Mouse (Mus musculus) right cerebral cortex, adult 18-20 months (tissue): ENCODE measurements around the gene Stk39.

Experiments used
- DNase-seq: peaks from one replicate; pipeline ENCODE4 v3.0.0; 2022; ENCODE audit warnings: mixed read lengths

Gene Stk39

GRCm38 (mm10) chr2:68419746-68420145 is 52.3 kb downstream of the Stk39 start:
- peak; percentile 45 for DNase-seq

GRCm38 (mm10) chr2:68419165-68419564 is 52.9 kb downstream of the Stk39 start:
- no peak for DNase-seq

GRCm38 (mm10) chr2:68417081-68417480 is 55.0 kb downstream of the Stk39 start:
- peak; percentile 46 for DNase-seq

- DNase-seq, result no peak
These were observed 56.4 kb downstream of the Stk39 start for GRCm38 (mm10) chr2:68415691-68416090.

- peak; percentile 36 for DNase-seq
These were observed 59.9 kb downstream of the Stk39 start for GRCm38 (mm10) chr2:68412149-68412548.

DNA sequence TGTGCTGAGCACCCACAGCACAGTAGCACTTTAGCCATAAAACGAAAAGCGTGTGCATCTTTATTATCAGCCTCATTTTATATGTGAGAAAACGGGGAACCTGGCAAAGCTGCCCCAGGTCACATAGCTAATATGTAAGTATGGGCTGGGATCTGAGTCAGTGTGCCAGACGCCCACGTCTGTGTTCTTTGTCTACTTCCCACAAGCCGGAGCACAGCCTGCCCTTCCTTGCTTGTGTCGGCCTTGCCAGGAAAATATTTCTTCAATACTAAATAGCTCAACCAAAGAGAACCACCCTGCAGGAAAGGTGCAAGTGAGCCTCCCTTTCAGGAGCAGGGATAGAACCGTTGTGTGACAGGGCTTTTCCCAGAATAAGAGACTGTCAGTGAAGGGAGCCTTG is 60.9 kb downstream of the Stk39 start:
- peak; percentile 48 for DNase-seq

DNA sequence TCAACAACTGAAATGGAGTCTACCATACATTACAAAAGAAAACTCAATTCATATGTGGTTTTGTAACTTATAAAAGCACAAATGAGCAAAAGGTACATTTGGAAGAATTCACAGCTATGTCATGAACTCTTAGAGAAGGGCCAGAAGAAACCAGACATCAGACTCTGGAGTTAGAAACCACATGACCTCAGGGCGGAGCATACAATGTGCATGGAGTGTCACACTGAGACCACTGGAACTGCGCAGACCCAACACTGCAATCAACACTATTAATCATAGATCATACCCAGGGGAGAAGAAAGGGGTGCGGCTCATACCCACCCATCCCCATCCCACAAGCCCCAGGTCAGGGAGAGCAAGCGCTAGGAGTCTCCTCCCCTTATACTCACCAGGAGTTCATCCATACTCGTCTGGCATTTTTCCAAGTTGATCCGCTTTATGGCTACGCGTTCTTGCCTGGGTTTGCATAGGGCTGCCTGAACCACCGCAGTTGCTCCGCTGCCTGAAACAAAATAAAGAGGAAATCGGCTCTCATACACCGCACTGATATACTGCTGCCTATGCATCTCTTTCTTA is 62.3 kb downstream of the Stk39 start:
- no peak for DNase-seq

DNA sequence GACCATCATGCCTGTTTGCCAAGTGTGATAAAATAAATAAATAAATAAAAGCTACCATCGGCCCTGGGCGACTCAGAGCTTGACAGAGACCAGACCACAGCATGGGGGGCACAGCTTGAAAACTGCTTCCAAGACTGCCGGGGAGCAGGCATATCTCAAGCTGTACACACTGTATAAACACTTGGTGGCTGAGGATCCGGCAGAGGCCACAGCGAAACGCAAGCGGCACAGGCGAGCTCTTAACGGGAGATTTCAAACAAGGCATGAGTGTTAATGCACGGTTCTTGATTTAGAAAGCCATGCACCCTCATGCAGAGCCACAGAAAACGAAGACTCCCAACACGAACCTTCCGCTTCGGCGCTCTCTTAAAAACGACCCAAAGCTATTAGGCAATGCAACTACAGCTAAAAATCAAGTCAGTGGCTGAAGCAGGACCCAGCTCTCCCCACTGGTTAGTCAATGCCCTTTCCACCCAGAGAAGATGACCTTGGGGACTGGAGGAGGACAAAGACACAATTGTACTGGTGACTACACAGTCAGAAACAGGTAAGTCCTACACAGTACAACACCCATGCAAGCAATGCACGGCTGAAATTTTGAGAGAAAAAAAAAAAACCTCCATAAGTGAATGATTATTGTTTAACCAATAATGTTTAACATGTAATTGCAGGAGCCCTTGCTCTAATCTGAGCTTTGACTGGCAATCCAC is 63.6 kb downstream of the Stk39 start:
- no peak for DNase-seq

DNA sequence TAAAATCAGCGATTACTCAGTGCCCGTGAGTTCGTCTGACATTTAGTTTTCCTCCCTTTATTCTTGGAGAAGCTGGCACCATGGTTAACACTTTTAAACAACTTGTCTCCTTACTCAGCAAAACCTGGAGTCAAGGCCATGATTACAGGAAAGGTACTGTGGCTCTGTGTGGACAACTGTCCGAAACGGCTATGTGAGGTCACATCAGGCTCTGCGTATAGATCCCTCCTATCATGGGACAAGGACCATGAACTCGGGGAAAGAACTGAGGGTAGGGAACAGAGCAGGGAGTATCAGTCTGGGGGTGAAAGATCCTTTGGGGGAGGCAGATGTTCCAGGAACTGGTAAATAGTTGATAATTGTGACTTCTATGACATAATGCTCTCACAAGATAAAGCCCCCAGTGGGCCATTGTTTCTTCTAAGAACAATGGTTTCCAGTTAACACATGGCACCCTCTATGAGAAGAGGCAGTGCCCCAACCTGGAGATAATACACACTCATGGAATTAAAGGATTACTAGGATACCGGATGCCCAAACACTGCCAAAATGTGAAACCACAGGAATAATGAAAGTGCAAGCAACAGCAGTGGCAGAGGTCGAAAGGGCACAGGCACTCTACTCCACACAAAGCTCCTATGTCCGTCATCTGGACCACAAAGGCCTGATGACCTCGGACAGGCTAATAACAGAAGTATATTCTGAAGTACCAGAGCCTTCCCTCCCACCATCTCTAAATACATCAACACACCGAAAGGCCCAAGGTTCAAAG is 64.7 kb downstream of the Stk39 start:
- DNase-seq, result no peak

DNA sequence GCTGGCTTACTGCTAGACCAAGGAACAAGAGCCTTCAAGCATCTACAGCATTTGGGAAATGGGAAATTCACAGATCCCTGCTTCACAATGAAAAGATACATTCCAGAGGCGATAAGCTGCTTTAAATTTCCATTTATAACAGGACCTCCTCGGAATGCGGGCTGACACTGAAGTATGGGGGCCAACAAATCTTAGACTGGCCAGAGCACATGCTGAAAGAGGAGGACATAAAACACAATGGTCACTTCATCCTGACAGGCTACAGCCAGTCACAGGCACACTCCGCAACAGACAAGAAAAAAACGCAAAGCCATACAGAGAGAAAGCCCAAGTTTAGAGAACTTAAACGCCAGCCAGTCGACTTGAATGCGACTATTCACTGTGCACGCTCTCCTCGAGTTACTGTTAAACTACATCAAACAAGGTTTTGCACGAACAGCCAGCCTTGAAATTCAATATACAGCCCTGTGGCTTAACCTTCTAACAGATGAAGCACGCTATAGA is 65.4 kb downstream of the Stk39 start:
- no peak for DNase-seq

- DNase-seq, result no peak
These were observed 66.8 kb downstream of the Stk39 start for GRCm38 (mm10) chr2:68405163-68405715.

- no peak for DNase-seq
These were observed 67.5 kb downstream of the Stk39 start for GRCm38 (mm10) chr2:68404274-68405162.

GRCm38 (mm10) chr2:68393611-68394549 is 78.2 kb downstream of the Stk39 start:
- DNase-seq, result no peak

DNA sequence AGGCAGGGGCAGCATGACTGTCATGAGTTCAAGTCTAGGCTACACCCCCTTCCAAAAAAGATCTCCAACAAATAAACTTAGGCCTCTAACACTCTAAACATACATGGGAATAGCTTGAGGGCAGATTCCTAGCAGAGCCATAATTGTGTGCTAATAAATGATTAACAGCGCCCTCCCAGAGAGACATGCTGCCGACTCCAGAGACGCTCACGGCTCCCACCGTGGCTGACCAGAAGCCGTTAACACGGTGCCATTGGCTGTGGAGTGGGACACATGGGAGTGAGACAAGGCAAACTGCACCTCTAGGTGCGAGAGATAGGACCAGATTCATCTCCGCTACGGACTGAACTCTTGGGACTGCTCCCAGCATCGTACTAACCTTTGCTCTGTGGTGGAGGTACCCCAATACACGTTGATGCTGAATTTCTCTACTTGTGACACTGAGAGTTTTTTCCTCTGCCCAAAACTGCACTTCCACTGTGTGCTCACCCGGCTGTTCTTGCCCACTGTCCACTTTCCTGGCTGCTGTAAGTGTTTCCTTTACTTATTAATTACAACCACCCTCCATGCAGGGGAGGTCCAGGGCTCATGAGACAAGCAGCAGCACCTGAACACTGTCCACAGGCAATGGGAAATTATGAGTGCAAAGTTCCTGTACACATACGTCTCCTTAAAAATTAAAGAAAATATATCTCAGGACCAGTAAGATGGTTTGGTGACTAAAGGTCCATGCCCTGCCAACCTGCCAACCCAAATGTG is 84.1 kb downstream of the Stk39 start:
- no peak for DNase-seq

DNA sequence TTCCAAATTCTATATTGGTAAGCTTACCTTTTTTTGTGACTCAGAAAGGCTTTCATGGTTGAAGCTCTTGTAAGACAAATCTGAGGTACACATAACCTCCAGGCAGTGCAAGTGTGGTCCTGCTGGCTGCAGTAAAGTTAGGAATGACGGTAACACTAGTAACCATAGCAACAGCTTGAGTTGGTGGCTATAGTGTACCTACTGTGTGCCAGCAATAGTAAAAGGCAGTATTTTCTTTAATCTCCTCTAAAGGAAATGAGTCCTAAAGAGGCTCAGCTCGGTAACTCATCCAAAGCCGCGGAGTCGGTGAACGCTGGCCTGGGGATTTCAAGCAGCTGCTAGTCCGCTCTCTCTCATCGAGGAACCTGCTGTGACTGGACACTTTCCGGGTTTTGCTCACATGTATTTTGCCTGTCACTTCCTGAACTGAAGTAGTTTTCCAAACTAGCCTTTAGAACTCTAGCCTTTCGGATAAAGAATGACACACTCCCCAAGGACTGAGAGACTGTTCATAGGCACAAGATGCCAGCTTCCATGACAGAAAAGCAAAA is 85.7 kb downstream of the Stk39 start:
- DNase-seq, result no peak

DNA sequence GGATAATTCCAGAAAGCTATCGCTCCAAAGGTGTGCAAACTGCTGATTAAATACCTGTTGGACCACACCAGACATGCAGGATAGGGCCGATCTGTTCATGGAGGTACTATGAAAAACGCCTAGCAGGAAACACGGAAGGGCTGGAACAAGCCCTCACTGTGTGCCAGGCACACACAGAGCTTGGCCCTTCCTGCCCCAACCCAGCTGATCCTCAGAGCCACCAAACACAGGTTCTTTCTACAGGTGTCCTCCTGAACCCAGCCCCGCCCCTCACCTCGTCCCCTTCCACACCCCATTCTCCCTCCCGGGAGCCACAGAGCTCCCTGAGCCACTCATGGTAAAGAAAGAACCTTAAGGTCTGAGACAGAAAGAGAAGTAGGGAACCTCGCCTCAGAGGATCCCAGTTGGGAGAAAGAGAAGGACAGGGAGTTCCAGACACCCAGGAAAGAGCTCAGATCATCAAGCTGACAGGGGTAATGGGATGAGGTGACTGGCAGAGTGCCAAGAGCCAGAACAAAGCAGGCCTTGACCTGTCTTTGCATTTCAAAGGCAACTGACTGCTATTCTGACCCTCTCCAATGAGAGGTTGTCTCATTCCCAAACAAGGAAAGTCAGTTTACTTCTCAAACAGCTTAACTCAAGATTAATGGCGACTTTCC is 86.3 kb downstream of the Stk39 start:
- DNase-seq, result no peak

DNA sequence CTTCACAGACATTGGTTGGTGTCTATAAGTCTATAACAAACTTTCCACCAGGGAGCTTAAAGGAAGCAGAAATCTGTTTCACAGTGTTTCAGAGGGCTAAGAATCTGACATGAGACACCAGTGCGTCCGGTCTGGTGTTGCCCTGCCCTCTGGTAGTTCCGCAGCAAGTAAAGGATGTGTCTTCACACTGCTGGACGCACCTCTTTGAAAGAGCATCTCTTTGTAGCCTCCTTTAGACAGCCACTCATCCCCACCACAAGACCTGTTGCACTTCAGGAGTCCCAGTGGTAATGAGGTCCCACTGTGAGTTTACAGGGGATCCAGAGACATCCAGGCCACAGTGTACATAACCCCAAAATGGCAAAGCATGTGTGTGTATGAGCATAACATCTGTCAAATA is 88.1 kb downstream of the Stk39 start:
- no peak for DNase-seq

DNA sequence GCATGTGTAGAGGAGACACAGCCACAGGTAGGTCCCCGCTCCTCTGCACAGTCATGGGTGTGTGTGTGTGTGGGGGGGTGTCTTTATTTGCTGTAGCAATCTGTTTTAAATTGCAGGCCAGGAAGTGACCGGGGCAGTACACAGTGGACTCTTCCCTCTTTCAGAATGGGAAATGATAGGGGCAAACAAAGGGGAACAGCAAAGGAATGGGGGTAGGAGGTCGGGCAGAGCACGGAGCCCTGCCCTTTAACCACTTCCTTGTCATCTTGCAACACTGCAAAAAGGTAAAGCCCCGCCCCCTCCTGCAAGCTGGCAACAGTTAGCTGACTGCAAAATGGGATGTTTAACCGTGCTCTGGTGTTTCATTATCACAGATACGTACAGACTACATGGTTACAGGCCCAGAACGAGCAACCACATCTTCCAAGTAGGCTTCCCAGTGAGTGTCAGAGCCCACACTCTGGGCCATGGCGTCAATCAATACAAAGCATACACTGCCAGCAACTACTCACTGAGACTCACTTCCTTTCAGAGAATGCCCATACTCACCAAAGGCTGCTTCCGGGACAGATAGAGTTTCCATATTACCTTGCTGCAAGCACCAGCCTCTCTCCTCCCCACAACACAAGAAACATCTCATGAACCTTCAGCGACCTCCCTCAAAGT is 89.5 kb downstream of the Stk39 start:
- DNase-seq, result no peak

- DNase-seq, result no peak
These were observed 90.2 kb downstream of the Stk39 start for GRCm38 (mm10) chr2:68381881-68382280.
